Mouse (Mus musculus): ENCODE data around the gene Adam22.

GRCm38 (mm10) chr5:8120087-8120486 lies 247.9 kb downstream of the Adam22 start:
- TF ChIP-seq CTCF (IDR thresholded peaks at IDR 0.05; ENCODE audit: control insufficient read depth, insufficient read depth, insufficient replicate concordance, low read depth, low read length) (no peak), POLR2A (IDR thresholded peaks at IDR 0.05; ENCODE audit: control insufficient read depth, low read depth, low read length) (no peak)

All from testis, adult 2 months (tissue).